Mouse (Mus musculus) telencephalon, adult 2 months (tissue): ENCODE measurements around the gene Sap18b.
"Not testable (repeated sequence)": the region's sequence is repeated elsewhere in the genome, so short reads cannot be mapped to it uniquely, and the experiment has no call there.

Experiments used
- DNase-seq: peaks from one replicate; pipeline ENCODE4 v3.0.0-alpha.2; 2011; ENCODE audit warnings: low read depth, low spot score

Sap18b gene

GRCm38 (mm10) chr8:95825162-95825561 is at the start of gene Sap18b:
TSS of gene Sap18b (plus strand) at chr8:95825346.
- DNase-seq: not testable (repeated sequence)

GRCm38 (mm10) chr8:95781085-95781484 is 44.1 kb upstream of the Sap18b start:
- DNase-seq: no peak

GRCm38 (mm10) chr8:95781775-95782174 is 43.4 kb upstream of the Sap18b start:
- no peak for DNase-seq

GRCm38 (mm10) chr8:95782628-95783027 is 42.5 kb upstream of the Sap18b start:
- DNase-seq: no peak

DNA sequence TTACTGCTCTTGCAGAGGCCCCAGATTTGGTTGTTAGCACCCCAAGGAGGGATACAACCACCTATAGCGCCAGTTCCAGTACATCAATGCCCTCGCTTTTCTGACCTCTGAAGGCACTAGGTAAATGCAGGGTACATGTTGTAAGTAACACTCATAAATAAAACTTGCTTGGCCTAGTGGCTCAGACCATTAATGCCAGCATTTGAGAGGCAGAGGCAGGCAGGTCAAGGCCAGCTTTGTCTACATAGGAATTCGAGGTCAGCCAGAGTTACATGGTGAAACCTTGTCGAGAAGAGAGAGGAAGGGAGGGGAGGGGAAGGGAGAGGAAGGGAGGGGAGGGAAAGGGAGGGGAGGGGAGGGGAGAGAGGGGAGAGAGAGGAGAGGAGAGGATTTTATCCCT is 39.6 kb upstream of the Sap18b start:
- no peak for DNase-seq

- not testable (repeated sequence) for DNase-seq
Observed at GRCm38 (mm10) chr8:95795333-95796061, 29.6 kb upstream of the Sap18b start.

DNA sequence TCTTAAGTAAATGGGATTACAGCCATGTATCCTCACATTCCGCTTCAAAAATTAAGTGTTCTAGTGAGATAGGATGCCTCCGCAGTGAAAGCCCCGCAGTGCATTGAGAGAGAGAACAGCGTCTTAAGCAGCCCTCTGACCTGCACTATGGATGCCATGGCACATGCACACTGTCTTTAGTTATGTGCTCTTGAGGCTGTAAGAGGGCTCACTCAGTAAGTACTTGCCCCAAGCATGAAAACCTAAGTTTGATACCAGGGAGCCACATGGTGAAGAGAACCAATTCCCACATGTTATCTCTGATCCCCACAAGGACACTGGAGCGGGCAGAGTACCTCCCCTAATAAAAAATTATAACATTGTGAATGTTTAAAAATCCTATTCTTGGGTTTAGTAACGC is 26.0 kb upstream of the Sap18b start:
- DNase-seq: no peak

- DNase-seq: no peak
Observed at GRCm38 (mm10) chr8:95799891-95800290, 25.3 kb upstream of the Sap18b start.

GRCm38 (mm10) chr8:95800353-95800752 is 24.8 kb upstream of the Sap18b start:
- DNase-seq: no peak

GRCm38 (mm10) chr8:95801476-95802064 is 23.6 kb upstream of the Sap18b start:
- no peak for DNase-seq

DNA sequence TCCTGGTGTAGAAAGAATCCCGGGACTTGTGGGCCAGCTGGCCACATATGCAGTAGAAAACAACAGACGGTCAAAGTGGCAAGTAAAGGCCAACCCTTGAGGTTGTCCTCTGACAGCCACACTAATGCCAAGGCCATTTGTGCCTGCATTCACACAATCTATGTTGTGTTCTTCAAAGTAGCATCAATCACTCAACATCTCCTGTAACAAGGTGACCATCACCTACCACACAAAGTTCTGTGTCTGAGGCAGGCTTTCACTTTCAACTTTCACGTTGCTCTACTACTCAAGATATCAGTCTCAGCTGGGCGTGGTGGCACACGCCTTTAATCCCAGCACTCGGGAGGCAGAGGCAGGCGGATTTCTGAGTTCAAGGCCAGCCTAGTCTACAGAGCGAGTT is 22.9 kb upstream of the Sap18b start:
- DNase-seq: no peak

GRCm38 (mm10) chr8:95805482-95805881 is 19.7 kb upstream of the Sap18b start:
- no peak for DNase-seq

- no peak for DNase-seq
Observed at GRCm38 (mm10) chr8:95806461-95807191, 18.5 kb upstream of the Sap18b start.

GRCm38 (mm10) chr8:95807331-95807843 is 17.8 kb upstream of the Sap18b start, which contains the start of gene Cnot1:
TSS of gene Cnot1 (minus strand) at chr8:95807464.
- peak; percentile 99 for DNase-seq

- DNase-seq: peak; percentile 98
Observed at GRCm38 (mm10) chr8:95807861-95808260, 17.3 kb upstream of the Sap18b start.

DNA sequence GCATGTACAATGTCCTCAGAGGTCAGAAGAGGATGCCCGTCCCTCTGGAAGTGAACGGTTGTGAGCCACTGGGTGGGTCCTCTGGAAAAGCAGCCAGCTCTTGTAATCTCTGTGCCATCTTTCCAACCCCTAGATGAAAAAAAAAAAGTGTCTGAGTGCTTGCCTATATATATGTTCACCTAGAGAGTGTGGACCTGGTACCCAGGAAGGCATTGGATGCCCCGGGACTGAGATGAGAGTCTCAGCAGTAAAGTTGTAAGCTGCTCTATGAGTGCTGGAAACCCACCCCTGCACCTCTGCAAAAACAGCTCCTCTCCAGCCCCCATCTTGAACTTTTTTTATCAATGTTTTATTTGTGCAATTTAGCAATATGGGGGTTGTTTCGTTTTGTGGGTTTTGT is 16.5 kb upstream of the Sap18b start:
- no peak for DNase-seq

DNA sequence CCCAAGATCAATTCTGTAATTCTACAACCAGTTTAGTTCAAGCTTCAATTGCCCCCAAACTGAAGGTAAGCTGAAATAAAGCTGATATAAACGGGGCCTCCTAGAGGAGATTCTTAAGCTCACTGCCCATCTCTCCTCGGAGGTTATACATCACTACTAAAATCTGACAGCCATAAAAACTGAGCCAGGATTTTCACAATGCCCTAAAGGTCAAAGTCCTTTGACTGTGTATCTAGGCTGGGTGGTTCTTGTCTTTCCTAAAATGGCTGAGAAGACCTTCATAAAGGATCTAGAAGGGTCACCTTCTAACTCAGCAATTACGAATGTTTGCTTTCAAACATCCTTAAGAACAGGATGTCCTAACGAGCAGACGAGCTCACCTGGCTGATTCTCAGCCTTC is 16.0 kb upstream of the Sap18b start:
- no peak for DNase-seq

DNA sequence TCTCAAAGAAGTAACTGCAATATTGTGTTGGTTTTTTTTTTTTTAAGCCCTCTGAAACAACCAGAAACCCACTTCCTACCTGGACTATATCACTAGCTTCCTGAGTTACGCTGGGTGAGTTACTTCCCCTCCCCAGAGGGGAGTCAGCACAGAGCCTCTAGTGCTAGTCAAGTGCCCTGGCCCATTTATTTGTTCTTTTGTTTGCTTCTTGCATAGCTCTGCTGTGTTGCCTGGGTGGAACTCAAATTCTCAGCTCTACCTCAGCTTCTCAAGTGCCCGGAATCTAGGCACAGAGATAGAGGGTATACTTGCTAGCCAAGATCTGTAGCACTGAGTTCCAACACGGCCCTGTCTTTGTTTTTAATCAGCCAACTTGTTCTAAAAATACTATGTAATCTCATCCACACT is 15.0 kb upstream of the Sap18b start:
- no peak for DNase-seq

- no peak for DNase-seq
Observed at GRCm38 (mm10) chr8:95816044-95816708, 9.0 kb upstream of the Sap18b start.

DNA sequence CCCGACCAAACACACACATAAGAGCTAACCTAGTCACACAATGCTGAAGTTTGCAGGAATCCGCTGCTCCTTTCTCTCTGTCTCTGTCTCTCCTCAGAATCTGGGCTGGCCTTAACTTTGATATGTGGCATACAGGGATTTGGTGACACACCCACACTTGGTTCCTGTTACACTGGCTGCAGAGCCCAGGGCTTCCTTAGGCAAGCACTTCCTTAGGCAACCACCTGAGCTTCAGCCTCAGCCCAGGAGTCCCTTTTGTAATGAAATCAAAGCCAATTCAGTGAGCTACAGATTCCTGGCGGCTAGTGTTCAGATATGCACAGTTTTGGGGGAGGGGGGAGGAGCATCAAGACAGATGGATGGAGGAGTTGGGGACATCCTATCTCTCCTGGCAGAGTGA is 7.5 kb upstream of the Sap18b start:
- no peak for DNase-seq

DNA sequence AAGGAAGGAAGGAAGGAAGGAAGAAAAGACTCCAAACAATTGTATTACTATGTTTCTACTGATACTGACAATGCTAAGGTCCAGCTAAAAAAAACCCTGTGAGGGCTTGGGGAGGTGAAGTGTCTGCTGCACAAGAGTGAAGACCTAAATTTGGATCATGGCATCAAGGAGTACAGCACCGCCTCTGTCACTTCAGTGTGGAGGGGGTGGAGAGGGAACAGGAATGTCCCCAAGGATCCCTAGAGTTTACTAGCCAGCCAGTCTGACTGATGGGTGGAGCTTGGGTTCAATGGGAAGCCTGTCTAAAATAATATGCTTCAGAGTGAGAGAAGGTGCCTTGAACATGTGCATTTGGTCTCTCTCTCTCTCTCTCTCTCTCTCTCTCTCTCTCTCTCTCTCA is 6.9 kb upstream of the Sap18b start:
- no peak for DNase-seq

GRCm38 (mm10) chr8:95821266-95821665 is 3.9 kb upstream of the Sap18b start:
- DNase-seq: no peak
